Mouse (Mus musculus) CD4-positive, CD25-positive, alpha-beta regulatory T cell, adult 2 months (primary cell): ENCODE results near the gene Gm20388.

Experiments
- DNase-seq: peaks from one replicate; pipeline ENCODE4 v3.0.0-alpha.2; 2012; ENCODE audit warnings: low read depth, low spot score

Gene Gm20388

GRCm38 (mm10) chr8:120471166-120471565 lies 560.5 kb downstream of the Gm20388 start:
- DNase-seq, result peak; percentile 64

GRCm38 (mm10) chr8:120471752-120472151 lies 561.1 kb downstream of the Gm20388 start:
- DNase-seq, result no peak

- DNase-seq, result no peak
Observed at GRCm38 (mm10) chr8:120472230-120472629, 561.6 kb downstream of the Gm20388 start.

- no peak for DNase-seq
Observed at GRCm38 (mm10) chr8:120473729-120474364, 563.2 kb downstream of the Gm20388 start.

GRCm38 (mm10) chr8:120474496-120475235 lies 564.0 kb downstream of the Gm20388 start:
- DNase-seq, result no peak

- no peak for DNase-seq
Observed at GRCm38 (mm10) chr8:120475462-120476201, 565.0 kb downstream of the Gm20388 start.

- DNase-seq, result no peak
Observed at GRCm38 (mm10) chr8:120476711-120477575, 566.3 kb downstream of the Gm20388 start.

- no peak for DNase-seq
Observed at GRCm38 (mm10) chr8:120478754-120479153, 568.1 kb downstream of the Gm20388 start.

GRCm38 (mm10) chr8:120479691-120480090 lies 569.0 kb downstream of the Gm20388 start:
- no peak for DNase-seq

GRCm38 (mm10) chr8:120482015-120482689 lies 571.5 kb downstream of the Gm20388 start:
- no peak for DNase-seq

- DNase-seq, result no peak
Observed at GRCm38 (mm10) chr8:120484460-120484859, 573.8 kb downstream of the Gm20388 start.

- DNase-seq, result no peak
Observed at GRCm38 (mm10) chr8:120485116-120485515, 574.5 kb downstream of the Gm20388 start.

- no peak for DNase-seq
Observed at GRCm38 (mm10) chr8:120485551-120486476, 575.2 kb downstream of the Gm20388 start.

GRCm38 (mm10) chr8:120486477-120487376 lies 576.1 kb downstream of the Gm20388 start:
- peak; percentile 78 for DNase-seq

- no peak for DNase-seq
Observed at GRCm38 (mm10) chr8:120487377-120487728, 576.7 kb downstream of the Gm20388 start.

- DNase-seq, result peak; percentile 78
Observed at GRCm38 (mm10) chr8:120487729-120488510, 577.3 kb downstream of the Gm20388 start.

- peak; percentile 28 for DNase-seq
Observed at GRCm38 (mm10) chr8:120488636-120489131, 578.0 kb downstream of the Gm20388 start.
